Mouse (Mus musculus): ENCODE data around the gene Ralgps1.
"Not testable (repeated sequence)": the region's sequence is repeated elsewhere in the genome, so short reads cannot be mapped to it uniquely, and the experiment has no call there.

The Ralgps1 gene

DNA sequence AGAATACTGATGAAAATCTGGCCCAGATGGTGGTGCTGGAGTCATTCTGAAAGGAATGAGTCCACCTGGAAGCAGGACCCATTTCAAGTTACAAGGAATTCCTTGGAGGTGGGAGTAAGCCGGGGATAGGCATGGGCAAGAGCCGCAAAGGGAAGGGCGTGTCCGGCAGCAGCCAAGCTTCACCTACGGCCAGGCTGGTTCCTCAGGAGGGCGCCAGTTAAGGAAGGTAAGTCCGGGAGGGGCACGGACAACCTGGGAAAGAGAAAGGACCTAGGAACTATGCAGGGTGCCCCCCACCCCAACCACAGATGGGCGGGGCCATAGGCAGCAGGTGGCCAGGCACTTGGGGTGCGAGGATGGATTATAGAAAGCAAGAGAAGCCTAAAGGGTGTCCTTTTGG, 241.6 kb downstream of the Ralgps1 start:
- no peak for DNase-seq

DNA sequence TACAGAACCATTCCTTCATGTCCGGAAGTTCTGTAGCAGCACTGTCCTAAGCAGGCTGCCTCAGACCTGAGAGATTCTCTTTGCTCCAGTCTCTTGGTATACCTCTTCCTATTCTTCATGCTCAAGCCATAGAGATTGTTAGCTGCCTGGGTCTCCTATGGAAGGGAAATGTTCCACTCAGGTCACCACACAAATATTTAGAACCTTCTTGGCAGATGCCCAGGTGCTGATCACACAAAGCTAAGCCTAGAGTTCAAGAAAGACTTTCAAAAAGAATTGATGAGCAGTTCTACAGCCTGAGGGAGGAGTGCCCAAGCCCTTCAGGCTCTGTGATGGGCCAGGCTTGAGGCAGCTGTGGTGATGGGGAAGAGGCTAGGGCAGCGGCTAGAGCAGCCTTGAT, 242.3 kb downstream of the Ralgps1 start:
- peak; percentile 60 for DNase-seq

DNA sequence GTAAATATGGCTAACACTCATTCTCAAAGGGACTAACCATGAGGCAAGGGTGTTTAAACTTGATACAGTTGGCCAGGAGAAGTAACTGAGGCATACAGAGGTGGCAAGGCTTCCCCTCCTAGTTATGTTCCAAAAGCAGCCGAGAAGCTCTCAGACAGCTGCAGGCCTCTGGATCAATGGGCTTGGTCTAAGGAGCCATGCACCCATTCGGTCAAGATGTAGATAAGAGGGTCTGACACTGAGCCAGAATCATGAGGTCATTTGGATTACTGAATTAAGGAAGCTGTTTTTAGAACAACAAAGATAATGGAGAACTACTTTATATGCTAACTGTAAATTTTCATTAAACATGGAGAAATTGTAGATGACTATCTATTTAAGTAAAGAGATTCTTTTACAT, 244.0 kb downstream of the Ralgps1 start:
- DNase-seq = no peak

DNA sequence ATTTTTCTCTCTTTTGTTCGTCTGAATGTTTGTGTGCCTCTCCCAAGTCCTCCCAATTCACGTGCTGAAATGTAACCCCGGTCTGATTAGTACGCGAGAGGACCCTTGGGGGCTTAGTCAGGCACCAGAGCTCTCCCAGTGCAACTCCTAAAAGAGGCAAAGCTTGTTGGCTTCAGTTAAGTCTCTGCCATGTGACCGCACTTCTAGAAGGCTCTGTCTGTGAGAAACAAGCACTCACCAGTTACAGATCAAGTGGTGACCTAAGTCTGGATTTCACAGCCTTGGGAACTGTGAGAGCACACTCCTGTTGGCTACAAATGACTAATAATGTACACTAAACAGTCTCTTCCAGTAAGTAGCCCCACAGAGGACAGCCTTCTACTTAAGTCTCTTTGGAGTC, 248.4 kb downstream of the Ralgps1 start:
- DNase-seq = no peak

DNA sequence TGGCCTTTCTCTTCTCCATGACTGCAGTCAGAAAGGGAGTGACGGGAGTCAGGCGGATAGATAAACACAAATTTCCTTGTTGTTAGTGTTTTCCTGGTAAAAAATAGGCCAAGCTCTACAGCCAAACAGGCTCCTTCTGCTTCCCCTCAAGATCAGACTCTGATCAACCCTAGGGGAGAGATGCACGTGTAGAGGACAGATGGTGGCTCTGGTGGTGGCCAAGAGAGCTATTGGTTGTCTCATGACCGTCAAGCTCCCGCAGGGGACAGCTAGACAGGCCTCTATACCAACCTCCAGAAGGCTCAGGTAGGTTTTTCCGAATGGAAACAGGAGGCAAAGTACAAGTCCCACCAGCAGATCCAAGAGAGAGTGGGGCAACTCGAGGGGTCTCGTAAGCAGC, 270.8 kb downstream of the Ralgps1 start:
- DNase-seq = peak; percentile 90

DNA sequence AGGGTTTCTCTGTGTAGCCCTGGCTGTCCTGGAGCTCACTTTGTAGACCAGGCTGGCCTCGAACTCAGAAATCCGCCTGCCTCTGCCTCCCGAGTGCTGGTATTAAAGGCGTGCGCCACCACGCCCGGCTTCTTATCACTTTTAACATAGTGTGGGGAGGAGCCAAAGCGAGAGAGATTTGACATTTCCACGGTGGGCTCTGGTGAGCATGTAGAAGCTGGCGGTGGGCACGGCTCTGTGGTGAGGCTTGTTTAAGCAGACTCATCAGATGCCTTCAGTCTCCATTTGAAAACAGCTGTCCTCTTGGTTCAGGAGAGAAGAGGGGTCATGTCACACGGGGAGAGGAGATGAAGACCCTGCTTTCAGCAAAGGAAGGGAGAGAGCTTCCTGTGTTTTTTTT, 274.0 kb downstream of the Ralgps1 start:
- DNase-seq = not testable (repeated sequence)

DNA sequence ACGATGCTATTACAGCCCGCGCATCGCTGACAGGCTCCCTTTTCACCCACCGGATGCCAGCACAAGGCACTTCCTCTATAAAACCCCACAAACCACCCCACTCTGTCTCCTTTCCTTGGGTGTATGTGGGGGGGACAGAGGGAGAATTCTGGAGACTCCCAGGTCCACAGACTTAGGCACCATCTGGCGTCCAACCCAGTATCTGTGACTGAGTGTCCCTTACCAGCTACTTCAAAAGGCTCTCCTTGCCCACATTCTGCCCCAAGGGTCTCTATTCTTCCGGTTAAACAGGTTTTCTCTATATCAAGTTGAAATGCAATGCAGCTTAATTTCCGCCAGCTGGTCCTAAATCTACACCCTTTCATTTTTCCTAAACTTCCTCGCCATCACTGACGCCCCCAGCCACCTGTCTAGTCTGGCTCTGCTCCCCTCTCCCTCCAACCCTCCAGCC, 276.0 kb downstream of the Ralgps1 start:
- no peak for DNase-seq

DNA sequence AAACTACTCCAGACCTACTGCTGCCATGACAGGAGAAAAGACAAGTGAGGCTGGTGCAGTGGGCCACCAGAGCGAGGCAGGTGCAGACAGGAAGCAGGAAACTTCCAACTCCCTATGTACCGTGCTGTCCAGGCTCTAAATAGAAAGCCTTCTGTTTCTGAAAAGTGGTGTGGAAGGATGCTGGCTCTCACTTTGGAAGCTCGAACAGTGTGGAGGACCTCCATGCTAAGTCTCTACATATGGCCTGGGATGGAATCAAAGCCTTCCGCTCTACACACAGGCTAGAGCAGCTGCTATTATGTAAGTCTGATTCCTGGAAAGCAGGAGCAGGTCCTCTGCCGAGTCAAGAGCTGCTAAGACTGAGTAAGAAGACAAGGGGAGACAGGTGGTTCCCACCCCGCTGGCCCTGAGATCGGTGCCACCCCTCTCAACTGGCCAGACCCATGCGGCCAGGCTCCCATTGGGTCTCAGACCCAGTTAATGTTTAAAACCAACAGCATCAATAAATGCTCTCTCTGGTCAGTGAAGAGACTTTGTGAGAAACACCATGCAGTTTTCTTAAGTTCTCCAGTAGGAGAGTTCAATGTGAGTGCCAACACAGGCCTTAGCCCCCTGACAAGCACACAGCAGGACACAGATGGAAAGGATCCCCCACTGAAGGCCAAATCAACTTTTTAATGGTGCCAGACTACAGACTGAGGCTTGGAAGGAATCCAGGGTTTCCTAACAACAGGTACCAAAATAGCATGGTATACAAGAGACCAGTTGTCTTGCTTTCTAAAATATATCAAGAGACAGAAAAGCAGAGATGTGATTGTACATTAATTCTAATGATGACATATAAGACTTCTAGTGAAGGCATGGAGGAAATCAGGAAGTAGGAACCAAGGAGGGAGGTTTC, 280.4 kb downstream of the Ralgps1 start:
- DNase-seq = no peak

DNA sequence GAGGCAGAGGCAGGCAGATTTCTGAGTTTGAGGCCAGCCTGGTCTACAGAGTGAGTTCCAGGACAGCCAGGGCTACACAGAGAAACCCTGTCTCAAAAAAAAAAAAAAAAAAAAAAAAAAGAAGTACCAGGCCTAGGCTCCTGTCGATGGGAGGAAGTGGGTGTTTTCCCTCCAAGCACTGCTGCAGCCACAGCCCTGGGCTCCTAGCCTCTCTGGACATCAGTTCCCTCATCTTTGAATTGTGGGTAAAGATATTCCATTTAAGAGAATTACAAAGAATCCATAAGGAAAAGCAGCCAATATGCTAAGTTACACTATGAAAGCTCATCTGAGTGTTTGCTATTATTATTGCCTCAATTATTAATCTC, 281.3 kb downstream of the Ralgps1 start:
- DNase-seq = not testable (repeated sequence)

DNA sequence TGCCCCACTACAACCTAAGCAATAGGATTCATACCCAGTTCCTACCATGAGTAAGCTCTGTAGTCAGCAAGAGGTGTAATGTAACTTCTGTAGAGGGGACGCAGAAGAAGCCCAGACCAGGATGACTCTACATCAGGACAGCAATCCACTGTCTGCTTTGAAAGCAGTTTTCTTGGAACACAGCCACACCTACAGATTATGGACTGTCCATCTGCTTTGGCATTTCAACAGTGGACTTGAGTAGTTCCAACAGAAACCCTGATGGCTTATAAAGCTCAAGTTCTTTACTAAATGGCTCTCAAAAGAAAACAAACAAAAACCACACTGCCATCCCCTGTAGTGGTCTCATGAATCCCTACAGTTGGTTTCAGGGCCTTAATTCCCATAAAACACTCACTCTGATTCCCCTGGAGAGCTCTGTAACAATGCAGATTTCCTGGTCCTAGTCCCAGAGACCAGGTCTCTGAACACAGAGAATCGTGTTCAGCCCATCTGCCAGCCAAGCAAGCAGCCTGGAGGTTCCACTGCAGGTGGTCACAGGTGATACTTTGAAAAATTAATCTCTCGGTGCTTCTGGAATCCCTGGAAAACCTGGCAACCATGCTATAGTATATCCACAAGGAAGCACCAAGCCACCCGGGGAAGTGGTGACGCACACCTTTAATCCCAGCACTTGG, 281.8 kb downstream of the Ralgps1 start:
- peak; percentile 83 for DNase-seq

DNA sequence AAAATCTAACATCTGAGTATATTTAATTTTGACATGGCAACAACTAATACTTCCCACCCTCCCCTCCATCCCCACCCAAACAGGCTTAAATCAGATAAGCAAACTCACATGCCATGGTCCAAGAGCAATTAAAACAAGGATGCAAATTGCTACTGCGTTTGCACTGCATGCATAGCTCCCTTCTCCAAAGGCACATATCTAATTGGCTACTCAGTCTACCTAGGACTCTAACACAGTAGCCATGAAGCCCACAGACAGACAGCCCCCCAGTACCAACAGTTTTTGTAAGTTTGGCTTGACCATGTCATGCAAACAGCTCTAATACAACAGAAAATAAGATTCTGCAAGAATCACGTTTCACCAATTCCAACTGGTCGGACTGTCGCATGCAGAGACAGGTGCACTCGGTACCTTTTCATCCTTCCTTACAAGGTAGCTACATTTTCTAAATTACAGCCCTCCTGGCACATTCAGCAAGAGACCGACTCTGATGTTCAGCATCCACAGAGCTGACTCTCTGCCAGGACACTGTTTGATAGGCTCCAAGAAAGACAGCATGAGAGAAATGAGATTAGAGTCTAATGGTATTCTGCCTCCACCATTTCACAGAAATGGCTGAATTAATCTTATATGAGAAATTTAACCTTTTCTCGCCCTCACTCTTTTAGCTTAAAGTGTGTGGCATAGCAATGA, 284.5 kb downstream of the Ralgps1 start:
- peak; percentile 56 for DNase-seq

DNA sequence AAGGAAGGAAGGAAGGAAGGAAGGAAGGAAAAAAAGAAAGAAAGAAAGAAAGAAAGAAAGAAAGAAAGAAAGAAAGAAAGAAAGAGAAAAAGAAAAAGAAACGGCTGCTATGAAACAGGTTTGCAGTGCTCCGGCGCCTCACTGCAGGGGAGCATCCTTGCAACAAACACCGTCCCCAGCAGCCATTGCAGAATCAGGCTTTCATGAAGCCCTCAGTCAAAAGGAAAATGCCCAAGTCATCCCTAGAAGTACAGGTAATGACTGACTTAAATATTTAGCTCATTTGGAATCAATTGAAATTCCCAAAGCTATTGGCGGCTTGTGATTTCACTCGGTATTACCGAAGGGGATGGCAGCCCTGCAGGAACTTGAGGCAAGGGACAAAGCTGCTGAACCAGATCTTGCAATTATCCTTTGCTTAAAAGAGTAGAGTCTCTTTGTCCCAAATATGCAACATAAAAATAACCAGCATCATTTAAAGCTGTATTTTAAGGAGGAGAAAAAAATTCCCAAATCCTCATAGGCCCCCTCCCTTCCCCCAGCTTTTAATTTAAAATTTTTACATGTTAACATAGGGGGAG, 285.2 kb downstream of the Ralgps1 start:
- DNase-seq = no peak

DNA sequence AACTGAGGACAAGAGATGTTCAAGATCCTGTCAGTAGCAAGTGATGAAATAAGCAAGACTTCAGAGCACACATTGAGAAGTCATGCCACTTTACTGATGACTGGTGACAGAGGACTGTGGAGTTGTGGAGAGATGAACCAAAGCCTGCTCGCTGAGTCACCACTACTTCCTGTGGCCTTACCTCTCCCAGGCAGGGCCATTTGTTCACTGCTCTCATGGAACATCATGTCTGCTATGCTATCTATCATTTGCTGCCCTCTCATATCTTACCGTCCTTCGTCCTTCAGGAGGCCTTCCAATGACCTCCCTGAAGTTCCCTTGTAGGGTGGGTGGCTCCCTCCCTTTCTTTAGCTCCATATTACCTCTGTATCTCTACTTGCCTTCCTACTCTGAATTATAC, 287.1 kb downstream of the Ralgps1 start:
- no peak for DNase-seq

Data from cerebellum, adult 9-10 months (tissue).